Mouse (Mus musculus) embryonic facial prominence, embryonic 14.5 days (tissue): ENCODE measurements around the gene Rbm25. TPM values are rescaled to one million over a fixed set of nuclear protein-coding genes. Genes with fewer than 3 reads are reported as not detected.
"Not testable (repeated sequence)": the region's sequence is repeated elsewhere in the genome, so short reads cannot be mapped to it uniquely, and the experiment has no call there.

ENCODE experiments used
- ATAC-seq: fragments of 200-750 bp; cut with Nextera tagmentation; 2 replicates; pipeline ENCODE4 v1.8.0; 2017; ENCODE audit warnings: low read depth, moderate number of reproducible peaks, moderate TSS enrichment
- DNase-seq: peaks from one replicate; pipeline ENCODE4 v3.0.0-alpha.2; 2015; ENCODE audit warnings: low spot score
- H3K27ac ChIP-seq: fragments of 300-500 bp; sonication (generic); replicated peaks from 2 replicates; pipeline ENCODE4 v1.5.1; 2014; ENCODE audit warnings: low read depth, mild to moderate bottlenecking, low read length, moderate library complexity
- H3K27me3 ChIP-seq: fragments of 300-500 bp; sonication (generic); replicated peaks from 2 replicates; pipeline ENCODE4 v1.6.1; 2014; ENCODE audit warnings: low read length; ENCODE audit not compliant: control insufficient read depth, insufficient read depth
- H3K36me3 ChIP-seq: fragments of 300-500 bp; sonication (generic); 2 replicates; pipeline ENCODE4 v1.6.1; 2014; ENCODE audit warnings: low read length, mixed read lengths; ENCODE audit not compliant: control insufficient read depth, insufficient read depth
- H3K4me1 ChIP-seq: fragments of 300-500 bp; sonication (generic); 2 replicates; pipeline ENCODE4 v1.6.1; 2014; ENCODE audit warnings: antibody characterized with exemption, low read length; ENCODE audit not compliant: control insufficient read depth, insufficient read depth
- H3K4me2 ChIP-seq: fragments of 300-500 bp; sonication (generic); 2 replicates; pipeline ENCODE4 v1.6.1; 2014; ENCODE audit warnings: low read depth, mild to moderate bottlenecking, low read length, moderate library complexity, mixed read lengths
- H3K4me3 ChIP-seq: fragments of 300-500 bp; sonication (generic); 2 replicates; pipeline ENCODE4 v1.5.1; 2014; ENCODE audit warnings: low read depth, mild to moderate bottlenecking, low read length
- H3K9ac ChIP-seq: fragments of 300-500 bp; sonication (generic); 2 replicates; pipeline ENCODE4 v1.6.1; 2014; ENCODE audit warnings: low read depth, mild to moderate bottlenecking, low read length, moderate library complexity, mixed read lengths
- H3K9me3 ChIP-seq: fragments of 300-500 bp; sonication (generic); 2 replicates; pipeline ENCODE4 v1.6.1; 2016; ENCODE audit warnings: low read length; ENCODE audit not compliant: control insufficient read depth
- WGBS: fragments of 180-500 bp; shearing (Covaris S2); extraction: QIAGEN DNeasy Blood & Tissue Kit; methylation state at CpG from one replicate; pipeline ENCODE4 v1.1.7; 2014; 5-methylcytosine and 5-hydroxymethylcytosine counted together
- polyA plus RNA-seq: library from polyadenylated mRNA; unstranded; fragments of >200 nt; fragmentation: Nextera tagmentation; extraction: Ambion mirVana; gene quantifications from 2 replicates; pipeline ENCODE4 v1.2.1, GENCODE M21; 2014

Rbm25 gene
- polyA plus RNA-seq, 1 experiment from 2014 or later: 181 TPM

- Histone ChIP-seq H3K4me1 (peaks cover 5% of the 10 kb centered on the region; the same call in 1 of the 2 replicates), H3K4me3 (no peak overlapping the region), H3K27me3 (no peaks in the 10 kb centered on the region), H3K36me3 (peaks cover 23% of the 10 kb centered on the region), H3K4me2 (no peak overlapping the region), H3K9ac (no peak overlapping the region), H3K27ac (no peak overlapping the region), H3K9me3 (no peaks in the 10 kb centered on the region)
- DNase-seq (no peak), ATAC-seq (no peak)
- WGBS: 83% methylated on average over 2 of the region's 2 CpGs
Observed at GRCm38 (mm10) chr12:83597881-83598280, 33.2 kb upstream of the Rbm25 start.

- 82% methylated on average over 5 of the region's 5 CpGs for WGBS
- Histone ChIP-seq H3K27me3 (no peaks in the 10 kb centered on the region), H3K4me1 (no peaks in the 10 kb centered on the region), H3K4me3 (no peak overlapping the region), H3K9me3 (no peaks in the 10 kb centered on the region), H3K4me2 (no peak overlapping the region), H3K27ac (no peak overlapping the region), H3K36me3 (no peaks in the 10 kb centered on the region), H3K9ac (no peak overlapping the region)
- DNase-seq (no peak), ATAC-seq (no peak)
Observed at GRCm38 (mm10) chr12:83602285-83602684, 28.8 kb upstream of the Rbm25 start.

- not testable (repeated sequence) for H3K4me3 ChIP-seq, H3K4me2 ChIP-seq, H3K4me1 ChIP-seq, H3K9me3 ChIP-seq, H3K36me3 ChIP-seq, H3K27me3 ChIP-seq, ATAC-seq, H3K9ac ChIP-seq, H3K27ac ChIP-seq, DNase-seq
- WGBS: 84% methylated on average over 2 of the region's 2 CpGs
Observed at GRCm38 (mm10) chr12:83606411-83606810, 24.6 kb upstream of the Rbm25 start.

- Histone ChIP-seq H3K4me2 (no peak overlapping the region), H3K36me3 (no peaks in the 10 kb centered on the region), H3K9ac (no peak overlapping the region), H3K27ac (no peak overlapping the region), H3K4me1 (no peaks in the 10 kb centered on the region), H3K9me3 (no peaks in the 10 kb centered on the region), H3K4me3 (no peak overlapping the region), H3K27me3 (no peaks in the 10 kb centered on the region)
- no peak for DNase-seq
- 98% methylated on average over 5 of the region's 5 CpGs for WGBS
- ATAC-seq: no peak
Observed at GRCm38 (mm10) chr12:83617261-83617660, 13.8 kb upstream of the Rbm25 start.

GRCm38 (mm10) chr12:83618981-83619380 lies 12.1 kb upstream of the Rbm25 start:
- no peaks in the 10 kb centered on the region for H3K27me3 ChIP-seq
- H3K27ac ChIP-seq: no peak overlapping the region
- no peaks in the 10 kb centered on the region for H3K36me3 ChIP-seq
- no peak overlapping the region for H3K4me2 ChIP-seq
- WGBS: 86% methylated on average over 2 of the region's 2 CpGs
- H3K4me3 ChIP-seq: no peak overlapping the region
- DNase-seq: no peak
- H3K9me3 ChIP-seq: no peaks in the 10 kb centered on the region
- H3K4me1 ChIP-seq: no peaks in the 10 kb centered on the region
- no peak overlapping the region for H3K9ac ChIP-seq
- no peak for ATAC-seq

- not testable (repeated sequence) for H3K4me2 ChIP-seq, H3K4me3 ChIP-seq, ATAC-seq, H3K27me3 ChIP-seq, H3K9me3 ChIP-seq, H3K9ac ChIP-seq, H3K27ac ChIP-seq, DNase-seq, H3K4me1 ChIP-seq, H3K36me3 ChIP-seq
- WGBS: 63% methylated on average over 23 of the region's 23 CpGs
Observed at GRCm38 (mm10) chr12:83620694-83621093, 10.3 kb upstream of the Rbm25 start.

- Histone ChIP-seq H3K27me3 (no peaks in the 10 kb centered on the region), H3K36me3 (no peaks in the 10 kb centered on the region), H3K27ac (no peak overlapping the region), H3K4me1 (no peaks in the 10 kb centered on the region), H3K9ac (no peak overlapping the region), H3K4me2 (no peak overlapping the region), H3K9me3 (no peaks in the 10 kb centered on the region), H3K4me3 (no peak overlapping the region)
- ATAC-seq (no peak), DNase-seq (no peak)
- 73% methylated on average over 6 of the region's 6 CpGs for WGBS
Observed at GRCm38 (mm10) chr12:83622031-83622755, 8.8 kb upstream of the Rbm25 start.

- no peak for ATAC-seq
- H3K4me1 ChIP-seq: no peaks in the 10 kb centered on the region
- no peak overlapping the region for H3K9ac ChIP-seq
- no peak overlapping the region for H3K4me3 ChIP-seq
- no peaks in the 10 kb centered on the region for H3K9me3 ChIP-seq
- no peak overlapping the region for H3K27ac ChIP-seq
- H3K27me3 ChIP-seq: no peaks in the 10 kb centered on the region
- 78% methylated on average over 1 of the region's 1 CpGs for WGBS
- no peak overlapping the region for H3K4me2 ChIP-seq
- H3K36me3 ChIP-seq: no peaks in the 10 kb centered on the region
- DNase-seq: no peak
Observed at GRCm38 (mm10) chr12:83624321-83624720, 6.7 kb upstream of the Rbm25 start.
